Mouse (Mus musculus): ENCODE measurements around the gene Dennd1a.

- TF ChIP-seq CTCF (IDR thresholded peaks at IDR 0.05; ENCODE audit: control insufficient read depth, insufficient read depth, insufficient read length) (no peak), MYOG (IDR thresholded peaks at IDR 0.05; ENCODE audit: control insufficient read depth, extremely low read depth, insufficient read length) (no peak), USF1 (IDR thresholded peaks at IDR 0.05; ENCODE audit: low read depth) (no peak), MAX (IDR thresholded peaks at IDR 0.05) (no peak)
These were observed 33.7 kb upstream of the Dennd1a start for GRCm38 (mm10) chr2:38320911-38321310.

All from C2C12 (cell line).